Mouse (Mus musculus) urinary bladder, adult 2 months (tissue): Measurements from ENCODE around the gene Tulp1. TPM values are rescaled to one million over a fixed set of nuclear protein-coding genes. Genes with fewer than 3 reads are reported as not detected.
"Not testable (repeated sequence)": the region's sequence is repeated elsewhere in the genome, so short reads cannot be mapped to it uniquely, and the experiment has no call there.

Source experiments
- DNase-seq: peaks from one replicate; pipeline ENCODE4 v3.0.0; 2022; ENCODE audit warnings: low spot score
- polyA plus RNA-seq: library from polyadenylated mRNA; depleted of rRNA; stranded (reverse); fragments of >200 nt; gene quantifications from 2 replicates; pipeline ENCODE4 v1.2.3, GENCODE M21; 2012

Tulp1 gene
- polyA plus RNA-seq, 1 experiment = 0.65 TPM

DNA sequence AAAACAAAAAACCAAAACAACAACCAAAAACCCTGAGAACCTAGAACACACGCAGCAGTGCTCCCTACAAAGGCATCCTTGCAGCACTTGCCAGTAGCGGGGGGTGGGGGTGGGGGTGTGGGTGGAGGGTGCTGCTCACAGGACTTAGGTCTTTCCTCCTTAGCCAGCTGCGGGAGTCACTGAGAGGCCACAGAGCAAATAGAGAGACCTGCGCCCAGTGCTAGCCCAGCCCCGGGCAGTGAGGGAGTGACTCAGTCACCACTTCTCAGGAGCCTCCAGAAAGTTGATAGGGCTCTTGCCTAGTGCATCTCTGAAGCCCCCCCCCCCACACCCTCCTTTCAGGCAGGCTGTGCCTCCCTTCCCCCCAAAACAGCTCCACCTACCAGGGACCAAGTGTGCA is 4.0 kb upstream of the Tulp1 start:
- no peak for DNase-seq

DNA sequence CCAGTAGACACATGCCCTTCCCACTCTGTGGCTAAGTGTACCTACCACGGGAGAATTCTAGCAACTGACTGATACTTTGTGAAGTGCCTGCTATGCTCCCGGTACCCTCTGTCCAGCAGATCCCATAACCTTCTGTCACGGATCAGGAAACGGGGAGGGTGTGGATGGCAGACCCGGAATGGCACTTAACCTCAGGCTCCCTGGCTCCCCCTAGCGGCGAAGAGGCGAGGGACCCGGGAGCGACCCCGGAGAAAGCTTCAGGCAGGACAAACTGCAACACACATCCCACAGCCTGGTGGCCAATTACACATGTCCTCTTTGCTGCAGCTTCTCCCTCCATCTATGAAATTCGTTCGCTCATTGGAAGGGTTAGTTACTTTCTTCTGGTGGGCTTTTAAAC is 3.4 kb upstream of the Tulp1 start:
- peak; percentile 80 for DNase-seq

DNA sequence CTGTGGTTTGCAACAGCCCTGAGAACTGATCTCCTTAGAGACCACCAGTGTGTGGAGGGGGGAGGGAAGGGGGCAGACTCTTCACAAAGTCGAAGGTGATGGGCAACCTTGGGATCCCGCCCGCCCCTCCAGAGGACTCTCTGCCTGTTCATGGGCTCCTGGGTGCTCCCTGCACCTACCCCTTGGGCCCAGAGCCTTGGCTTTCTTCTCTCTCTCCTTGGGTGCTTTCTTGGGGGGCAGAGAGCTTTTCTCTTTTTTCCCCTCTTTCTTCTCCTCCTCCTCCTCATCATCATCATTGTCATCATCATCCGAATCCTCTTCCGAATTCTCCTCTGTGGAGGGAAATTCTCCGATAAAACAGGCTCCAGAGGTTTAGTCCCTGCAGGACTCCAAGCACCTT is 1.5 kb downstream of the Tulp1 start:
- DNase-seq = no peak

DNA sequence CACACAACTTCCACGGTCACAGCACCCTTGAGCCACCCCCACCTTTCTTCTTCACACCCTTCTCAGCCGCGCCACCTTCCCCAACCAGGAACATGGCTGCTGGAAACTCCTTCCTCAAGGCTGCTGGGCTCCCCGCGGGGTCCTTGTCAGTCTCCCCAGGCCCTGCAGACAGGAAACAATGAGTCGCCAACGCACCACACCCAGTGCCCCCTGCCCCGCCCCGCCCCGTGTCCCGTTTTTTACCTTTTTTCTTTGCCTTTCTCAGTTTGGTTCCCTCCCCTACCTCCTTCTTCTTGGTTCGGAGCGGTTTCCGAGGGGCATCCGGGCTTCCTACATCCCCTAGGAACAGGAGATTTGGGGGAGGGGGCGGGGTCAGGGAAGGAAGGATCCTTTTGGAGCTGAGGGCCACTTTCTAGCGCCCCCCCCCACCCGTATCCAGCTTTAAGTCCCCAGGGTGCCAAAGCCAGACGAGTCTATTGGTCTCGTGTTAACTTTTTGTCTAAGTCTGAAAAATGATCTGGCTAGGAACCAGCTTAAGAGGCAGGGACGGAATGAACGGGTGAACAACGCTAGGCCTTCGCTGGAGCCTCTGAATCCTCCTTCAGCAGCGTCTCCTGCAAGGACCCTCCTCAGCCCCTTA is 2.2 kb downstream of the Tulp1 start:
- no peak for DNase-seq

DNA sequence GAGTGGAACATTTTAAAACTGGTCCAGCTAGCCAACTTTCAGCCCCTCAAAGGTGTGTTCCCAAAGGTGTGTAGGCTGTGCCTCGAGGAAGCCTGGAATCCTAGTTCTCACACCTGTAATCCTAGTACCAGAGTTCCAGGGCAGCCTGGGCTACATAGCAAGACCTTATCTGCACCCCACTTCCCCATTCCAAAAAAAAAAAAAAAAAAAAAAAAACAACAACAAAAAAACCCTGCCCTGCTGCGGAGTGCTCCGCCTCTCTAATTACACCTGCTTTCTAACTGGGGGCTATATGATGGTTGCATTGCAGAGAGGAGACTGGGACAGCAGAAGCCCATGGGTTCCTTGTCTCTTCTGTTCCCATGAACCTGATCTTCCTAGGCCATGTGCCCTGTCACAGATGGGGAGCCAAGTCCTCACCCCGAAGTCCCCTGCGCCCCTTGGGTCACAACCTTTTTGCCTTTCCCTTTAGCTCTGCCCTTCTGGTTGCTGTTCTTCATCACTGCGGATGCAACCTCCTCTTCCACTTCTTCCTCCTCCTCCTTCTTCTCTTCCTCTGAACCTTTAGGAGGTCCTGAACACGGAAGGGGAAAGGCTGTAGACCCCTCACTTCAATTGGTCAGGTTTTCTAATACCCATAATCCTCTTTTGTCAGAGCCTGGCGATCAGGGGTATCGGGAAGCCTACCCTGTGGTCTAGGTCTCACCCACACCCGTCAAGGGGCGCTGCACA is 2.9 kb downstream of the Tulp1 start:
- DNase-seq = no peak

DNA sequence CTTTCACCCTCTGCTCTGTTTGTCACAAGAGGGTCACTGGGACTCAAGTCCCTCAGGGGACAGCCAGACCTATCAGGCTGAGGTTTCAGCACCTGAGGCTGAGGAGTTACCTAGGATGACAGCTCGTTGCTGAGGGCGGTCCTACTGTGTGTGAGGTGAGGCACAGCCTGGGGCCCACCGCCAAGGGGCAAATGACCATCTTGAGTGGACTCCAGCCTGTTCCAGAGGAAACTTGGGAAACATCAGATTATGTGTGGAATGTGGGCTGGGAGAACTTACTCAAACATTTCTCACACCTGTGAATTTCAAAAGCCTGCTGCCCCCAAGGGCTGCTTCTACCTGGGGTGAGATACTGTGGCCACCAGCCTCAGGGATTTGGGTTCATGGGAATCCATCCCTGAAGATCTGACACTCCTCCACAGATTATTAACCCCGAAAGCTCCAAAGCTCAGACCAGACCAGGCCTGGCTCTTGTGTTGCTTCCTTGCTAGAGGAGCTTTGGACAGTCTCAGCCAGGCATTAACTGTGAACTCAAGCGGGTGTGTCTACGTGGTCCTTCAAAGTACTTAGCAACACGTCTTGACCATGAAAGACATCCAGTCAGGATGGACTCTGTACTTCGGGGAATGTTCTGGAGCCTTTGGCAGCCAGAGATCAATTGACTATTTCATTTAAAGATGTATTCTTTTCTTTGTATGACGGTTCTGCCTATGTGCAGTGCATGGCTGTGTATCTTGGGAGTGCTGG is 4.3 kb downstream of the Tulp1 start:
- DNase-seq = no peak

DNA sequence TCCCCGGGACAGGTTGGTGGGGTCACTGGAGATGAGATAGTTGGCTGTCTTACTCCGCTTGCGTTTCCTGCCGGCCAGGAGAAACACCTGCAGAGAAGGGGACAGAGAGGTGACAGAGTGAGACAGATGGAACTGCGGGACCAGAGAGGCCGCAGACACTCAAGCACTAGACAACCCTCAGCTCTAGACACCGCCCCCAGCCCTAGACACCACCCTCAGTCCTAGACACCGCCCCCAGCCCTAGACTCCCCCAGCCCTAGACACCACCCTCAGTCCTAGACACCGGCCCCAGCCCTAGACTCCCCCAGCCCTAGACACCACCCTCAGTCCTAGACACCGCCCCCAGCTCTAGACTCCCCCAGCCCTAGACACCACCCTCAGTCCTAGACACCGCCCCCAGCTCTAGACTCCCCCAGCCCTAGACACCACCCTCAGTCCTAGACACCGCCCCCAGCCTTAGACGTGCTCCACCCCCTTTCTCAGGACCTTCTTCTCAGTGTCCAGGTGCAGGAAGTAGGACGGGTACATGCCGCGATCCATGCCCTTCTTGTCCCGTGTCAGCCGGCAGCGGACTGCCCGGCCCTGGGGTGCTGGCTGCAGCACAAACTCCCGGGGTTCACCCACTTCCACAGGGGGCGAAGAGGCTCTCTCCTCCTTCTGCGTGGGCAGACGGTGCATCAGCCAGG is 6.3 kb downstream of the Tulp1 start:
- DNase-seq = not testable (repeated sequence)

DNA sequence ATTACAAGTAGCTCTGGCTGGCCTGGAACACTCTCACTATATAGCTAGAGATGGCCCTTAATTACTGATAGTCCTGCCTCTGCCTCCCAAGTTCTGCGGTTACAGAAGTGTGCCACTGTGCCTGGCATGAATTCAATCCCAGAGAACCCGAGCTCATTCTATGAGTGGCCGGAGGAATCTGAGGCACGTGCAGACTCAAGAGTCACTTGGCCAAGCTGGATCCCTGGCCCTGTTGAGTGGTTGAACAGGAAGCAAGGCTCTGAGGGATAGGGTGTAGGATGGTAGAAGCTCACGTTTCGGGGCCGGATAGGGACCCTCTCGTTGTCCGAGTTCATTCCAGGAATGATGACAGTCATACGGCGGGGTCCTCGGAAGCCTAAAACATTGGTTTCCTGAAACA is 9.2 kb downstream of the Tulp1 start:
- no peak for DNase-seq

DNA sequence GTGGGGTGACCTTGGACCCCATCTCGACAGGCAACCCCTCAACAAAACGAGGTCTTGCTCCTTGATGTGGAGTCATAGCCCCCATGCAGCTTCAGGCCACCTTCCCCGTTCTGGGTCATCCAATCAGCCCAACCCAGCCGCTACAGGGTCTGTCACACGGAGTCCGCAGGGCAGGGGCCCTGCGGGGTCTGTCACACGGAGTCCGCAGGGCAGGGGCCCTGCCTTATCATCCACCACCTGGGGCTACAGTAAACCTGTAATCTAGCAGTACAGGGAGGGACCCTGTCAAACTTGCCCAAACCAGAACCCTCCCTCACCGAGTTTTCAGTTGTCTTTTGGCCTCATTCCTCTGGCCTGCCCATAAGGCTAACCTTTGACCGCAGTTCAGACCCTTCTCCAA is 13.0 kb downstream of the Tulp1 start:
- no peak for DNase-seq

DNA sequence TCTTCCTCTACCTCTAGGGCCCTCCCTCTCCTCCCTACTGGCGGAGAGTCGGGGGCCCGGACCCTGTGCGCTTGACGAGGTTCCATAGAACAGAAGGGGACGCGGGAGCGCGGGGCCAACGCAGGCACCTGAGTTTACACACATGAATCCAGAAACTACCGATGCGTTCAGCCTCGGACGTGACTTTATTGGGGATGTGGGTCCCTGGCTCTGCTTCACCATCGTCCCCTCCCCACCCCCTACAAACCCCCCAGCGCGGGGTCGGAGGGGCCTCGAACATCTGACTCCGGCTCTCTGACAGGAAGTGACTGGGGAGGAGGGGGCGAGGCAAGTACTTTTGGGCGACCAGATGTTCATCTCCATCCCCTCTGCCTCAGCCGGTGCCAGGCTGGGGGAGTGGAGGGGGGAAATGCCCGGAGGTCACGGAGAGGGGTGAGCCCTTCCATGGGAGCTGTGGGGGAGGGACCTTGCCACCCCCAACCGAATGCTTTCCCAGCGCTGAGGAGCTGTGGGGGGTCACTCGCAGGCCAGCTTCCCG is 13.6 kb downstream of the Tulp1 start:
- DNase-seq = no peak

DNA sequence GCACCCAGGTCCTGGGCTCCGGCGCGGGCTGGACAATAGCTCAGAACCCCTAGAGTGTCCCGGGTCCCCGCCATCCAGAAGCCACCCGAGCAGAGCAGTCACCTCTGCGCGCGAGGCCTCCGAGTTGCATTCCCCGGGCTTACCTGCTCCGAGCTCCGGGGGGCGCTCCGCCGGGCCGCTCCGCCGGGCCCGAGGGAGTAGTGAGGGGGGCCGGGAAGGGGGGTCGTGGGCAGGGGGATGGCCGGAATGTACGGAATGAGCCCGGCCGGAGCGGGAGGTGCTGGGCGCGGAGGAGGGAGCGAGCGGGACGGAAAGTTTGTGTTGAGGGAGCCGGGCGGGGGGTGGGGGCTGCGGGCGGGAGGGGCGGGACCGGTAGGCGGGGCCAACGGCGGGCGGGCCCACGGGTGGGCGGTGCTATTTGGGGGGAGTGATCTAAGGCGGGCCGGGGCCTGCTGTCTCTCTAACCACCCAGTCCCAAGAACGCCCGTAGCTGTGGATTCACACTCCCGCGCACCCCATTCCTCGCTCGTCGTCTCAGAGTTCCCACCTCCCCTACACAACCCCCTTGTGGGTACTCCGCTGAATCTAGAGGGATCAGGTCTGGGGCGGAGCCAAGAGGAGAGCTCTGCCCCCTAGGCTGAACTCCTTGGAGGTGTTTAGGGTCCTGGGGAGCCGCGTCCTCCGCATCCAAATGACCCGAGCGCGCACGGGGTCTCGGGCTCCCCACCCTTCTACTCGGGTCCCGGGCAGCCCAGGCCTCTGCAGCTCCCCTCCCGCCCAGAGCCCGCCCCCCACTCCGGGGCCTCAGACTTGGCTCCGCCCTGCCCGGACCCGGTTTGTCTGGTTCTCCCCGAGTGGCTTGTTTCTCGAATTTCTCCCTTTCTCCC is 14.3 kb downstream of the Tulp1 start, which contains the start of gene Tead3:
Gene Tead3 (minus strand): TSS at position 352 of the 887 bp plus-strand sequence.
- DNase-seq = peak; percentile 76

DNA sequence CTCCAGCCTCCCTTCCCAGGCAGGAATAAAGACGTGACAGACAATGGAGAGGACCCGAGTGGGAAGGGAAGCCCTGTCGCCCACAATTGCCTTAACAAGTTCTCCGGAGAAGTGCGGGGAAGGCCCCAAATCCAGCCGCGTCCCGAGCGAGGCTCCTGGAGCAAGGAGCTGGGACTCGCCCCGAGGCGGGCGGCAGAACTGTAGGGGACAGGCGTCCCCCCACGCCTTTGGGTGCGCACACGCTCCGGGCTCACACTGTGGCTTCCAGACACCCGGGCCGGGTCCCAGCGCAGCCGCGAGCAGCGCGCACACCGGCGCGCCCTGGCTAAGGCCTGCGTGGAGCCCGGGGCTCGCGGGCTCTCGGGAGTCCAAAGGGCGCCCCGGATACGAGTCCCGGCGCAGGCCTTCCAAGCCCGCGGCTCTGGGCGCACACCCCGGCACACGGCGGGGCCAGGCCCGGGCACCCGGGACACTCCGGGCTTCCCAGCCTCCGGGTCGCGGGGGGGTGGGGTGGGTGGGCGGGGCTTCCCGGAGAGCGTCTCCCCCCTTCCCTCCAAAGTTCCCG is 15.0 kb downstream of the Tulp1 start:
- DNase-seq = no peak

DNA sequence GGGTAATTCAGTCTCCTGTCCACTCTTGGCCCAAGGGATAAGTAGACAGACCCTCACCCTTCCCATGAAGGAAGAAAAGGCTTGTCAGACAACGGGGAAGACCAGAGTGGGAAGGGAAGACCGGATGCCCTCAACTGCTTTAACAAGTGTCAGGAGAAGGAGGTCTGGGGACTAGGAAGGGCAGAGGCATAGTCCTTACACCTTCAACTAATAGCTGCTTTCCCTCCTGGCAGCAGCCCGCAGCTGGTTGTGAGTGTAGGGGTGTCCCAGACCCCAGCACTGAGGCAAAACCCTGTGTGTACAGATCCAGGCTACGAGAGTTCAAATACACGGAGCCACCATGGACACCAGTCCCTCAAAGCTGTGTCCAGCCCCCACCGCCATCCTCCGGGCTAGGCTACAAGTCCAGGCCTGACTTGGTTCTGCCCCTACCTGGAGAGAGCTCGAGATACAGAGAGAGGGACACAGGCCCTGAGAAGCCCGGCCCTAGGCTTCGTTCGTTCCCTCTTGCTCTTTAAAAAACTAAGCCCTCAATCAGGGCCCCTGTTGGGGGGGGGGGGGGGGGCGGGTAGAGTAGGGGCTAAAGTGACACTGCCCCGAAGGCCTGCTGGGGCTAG is 15.7 kb downstream of the Tulp1 start:
- DNase-seq = no peak

DNA sequence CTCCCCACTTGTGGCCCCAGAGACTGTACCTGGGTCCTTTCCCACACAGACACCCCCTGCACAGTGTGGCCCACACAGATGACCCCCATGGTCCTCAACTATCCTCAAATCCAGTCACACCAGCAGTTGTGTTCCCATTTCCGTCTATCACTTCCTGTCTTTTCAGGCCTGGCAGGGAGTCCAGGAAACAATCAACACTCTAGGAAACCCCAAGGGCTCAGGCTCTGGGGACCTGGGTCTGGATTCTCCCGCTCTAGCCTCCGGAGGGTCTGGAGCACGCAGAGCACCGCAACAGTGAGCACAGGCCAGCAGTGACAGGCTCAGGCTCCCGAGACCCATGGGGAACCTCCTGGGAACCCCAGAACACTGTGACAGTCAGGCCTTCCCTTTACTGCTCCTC is 16.8 kb downstream of the Tulp1 start:
- no peak for DNase-seq

DNA sequence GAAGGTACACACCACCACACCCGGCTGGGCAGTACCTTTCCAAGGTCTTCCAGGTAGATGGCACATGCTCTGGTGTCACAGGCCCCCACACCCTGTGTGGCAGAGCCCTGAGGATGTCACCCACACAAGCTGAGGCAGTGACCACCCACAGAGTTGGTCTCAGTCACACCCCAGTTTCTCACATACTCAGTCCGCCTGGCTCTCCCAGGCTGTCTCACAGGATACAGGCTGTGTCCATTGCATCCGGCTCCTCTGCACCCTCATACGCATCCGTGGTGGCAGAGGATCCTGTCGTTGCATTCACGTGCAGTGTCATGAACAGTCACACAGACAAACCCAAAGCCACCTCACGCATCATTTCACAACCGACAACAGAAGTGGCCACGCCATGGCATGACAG is 17.7 kb downstream of the Tulp1 start:
- no peak for DNase-seq

DNA sequence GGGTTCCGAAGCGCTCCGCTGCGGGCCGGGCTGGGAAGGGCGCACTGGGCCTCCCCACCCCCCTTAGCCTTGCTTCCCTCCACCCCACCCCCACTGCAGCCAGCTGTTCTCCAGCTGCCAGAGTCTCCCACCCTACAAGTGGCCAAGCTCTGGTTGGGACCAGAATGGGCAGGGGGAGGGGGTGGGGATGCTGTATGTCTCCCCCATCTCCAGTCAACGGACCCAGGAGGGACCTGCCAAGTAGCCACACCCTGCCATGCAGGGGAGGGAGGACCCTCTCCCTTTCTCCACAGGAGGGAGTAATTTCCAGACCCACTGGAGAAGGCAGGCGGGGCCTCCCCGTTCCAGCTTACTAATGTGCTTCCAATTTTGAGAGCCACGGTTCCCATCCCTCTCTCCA is 19.1 kb downstream of the Tulp1 start:
- DNase-seq = no peak

DNA sequence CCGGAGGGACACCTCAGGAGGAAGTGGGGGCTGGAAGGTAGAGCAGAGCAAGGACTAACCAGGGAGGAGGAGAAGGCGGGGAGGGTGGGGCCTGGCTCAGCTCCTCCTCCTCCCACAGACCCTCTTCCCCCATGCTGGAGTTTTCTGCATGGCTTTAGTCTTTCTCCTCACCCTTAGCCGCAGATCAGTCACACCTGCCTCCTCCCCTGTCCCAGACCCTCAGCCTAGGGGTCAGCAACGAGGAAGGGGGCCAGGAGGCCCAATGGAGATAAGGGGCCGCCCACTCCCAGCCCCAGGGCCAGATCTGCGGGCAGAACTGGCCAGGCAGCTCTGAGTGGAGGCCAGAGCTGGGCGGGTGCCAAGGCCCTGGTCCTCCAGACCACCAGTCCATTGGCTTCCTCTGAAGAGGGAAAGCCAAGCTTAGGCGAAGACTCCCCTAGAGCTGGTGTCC is 19.7 kb downstream of the Tulp1 start:
- no peak for DNase-seq

DNA sequence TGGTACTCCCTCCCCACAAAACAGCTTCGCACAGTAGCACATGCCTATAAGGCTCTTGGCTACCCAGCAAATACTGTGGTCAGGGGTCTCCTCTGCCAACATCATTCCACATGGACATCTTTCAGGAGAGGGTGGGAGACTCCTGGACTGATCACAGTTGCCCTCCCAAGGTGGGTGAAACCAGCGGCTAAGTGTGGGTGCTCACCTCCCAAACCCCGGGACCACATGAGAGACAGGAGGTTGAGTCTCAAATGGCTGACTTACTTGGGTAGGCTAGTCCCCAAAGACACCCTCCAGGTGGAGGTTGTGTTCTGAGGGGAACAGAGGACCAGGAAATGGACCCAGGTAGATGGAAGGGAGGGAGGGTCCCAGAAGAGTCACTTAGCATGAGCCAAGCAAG is 20.4 kb downstream of the Tulp1 start:
- DNase-seq = no peak

DNA sequence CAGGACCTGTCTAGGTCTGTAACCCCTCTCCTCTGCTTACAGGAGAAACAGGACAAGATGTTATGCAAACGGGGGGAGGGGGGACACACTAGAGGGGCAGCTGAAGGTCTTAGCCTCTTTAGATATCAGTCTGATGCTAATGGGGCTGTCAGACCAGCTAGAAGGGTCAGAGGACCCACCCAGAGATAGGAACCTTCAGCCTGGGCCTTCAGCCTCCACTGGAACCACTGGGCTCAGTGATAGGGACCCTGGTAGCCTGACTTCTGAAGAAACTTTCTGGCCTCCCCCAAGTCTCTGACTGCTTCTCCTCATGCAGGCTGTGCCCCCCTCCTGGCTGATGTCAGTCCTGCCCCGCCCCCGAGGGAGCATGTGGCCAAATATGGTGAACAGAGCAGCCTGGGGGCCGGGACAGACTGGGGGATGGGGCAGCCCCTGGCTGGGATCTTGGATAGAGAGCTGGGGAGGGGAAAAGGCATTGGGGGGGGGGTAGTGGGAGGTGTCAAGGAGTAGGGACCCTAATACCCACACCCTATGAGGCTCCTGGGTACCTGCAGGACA is 20.9 kb downstream of the Tulp1 start:
- DNase-seq = no peak

DNA sequence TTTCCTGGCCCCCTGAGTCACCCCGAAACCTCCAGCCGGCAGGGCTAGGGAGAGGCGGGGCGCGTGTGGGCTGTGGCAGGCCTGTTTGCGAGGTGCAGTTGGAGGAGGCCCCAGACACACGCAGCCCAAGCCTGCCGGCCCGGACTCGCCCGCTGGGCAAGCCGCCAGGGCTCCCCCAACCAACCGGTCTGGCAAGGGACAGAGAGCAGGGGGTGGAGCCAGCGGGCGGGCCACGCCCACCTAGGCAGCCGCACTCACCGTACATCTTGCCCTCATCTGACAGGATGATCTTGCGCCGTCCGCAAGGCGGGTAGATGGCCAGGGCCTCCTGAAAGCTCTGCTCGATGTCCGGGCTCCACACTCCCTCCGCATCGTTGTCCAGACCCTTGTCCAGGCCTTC is 23.9 kb downstream of the Tulp1 start:
- DNase-seq = peak; percentile 97
